Comparison of ENCODE assay signal across 9 mouse cellular contexts in the genomic region with DNA sequence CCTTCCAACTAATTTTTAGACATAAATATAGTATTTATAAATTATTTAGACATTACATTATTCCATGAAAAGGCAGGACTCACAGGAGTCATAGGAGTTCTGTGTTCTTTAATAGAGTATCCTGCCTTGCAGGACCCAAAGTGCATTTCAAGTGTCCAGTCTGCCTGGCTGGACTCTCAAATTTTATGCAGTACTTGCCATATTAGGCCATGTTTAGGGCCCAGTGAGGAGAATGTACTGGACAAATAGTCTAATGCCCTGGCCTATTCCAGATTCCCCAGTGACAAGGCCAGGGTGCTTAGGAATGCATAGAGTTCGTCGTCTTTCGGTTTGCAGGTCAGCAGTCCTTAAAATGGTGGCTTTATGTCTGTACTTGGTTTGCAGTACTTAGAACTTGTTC. TPM values are rescaled to one million over a fixed set of nuclear protein-coding genes. Genes with fewer than 3 reads are reported as not detected.
DNase-seq lines count a peak whose midpoint lies in the region; ATAC-seq and TF ChIP-seq lines count a peak whose summit lies in the region.
"Had no signal": no experiment of that assay in that cellular context is flagged by ENCODE, and none has a peak within 500 bp of the region (broad histone marks: within the 10 kb centered on the region; RNA-seq: fewer than 3 reads in every experiment).

No protein-coding gene starts in this region.

- no peaks in the 10 kb centered on the region for H3K9me3 ChIP-seq in hindbrain, embryonic 13.5 days
- H3K9me3 ChIP-seq in hindbrain, embryonic 10.5 days = no peaks in the 10 kb centered on the region
- no peaks in the 10 kb centered on the region for H3K9me3 ChIP-seq in lung, postnatal 0 days (ENCODE audit: low read length)
- no peaks in the 10 kb centered on the region for H3K9me3 ChIP-seq in limb, embryonic 14.5 days (ENCODE audit: control insufficient read depth, low read length)
- H3K9me3 ChIP-seq: liver, embryonic 15.5 days had no signal

- no peak for TF ChIP-seq CTCF in lung, postnatal 0 days (IDR thresholded peaks at IDR 0.05)
- TF ChIP-seq CTCF in embryonic fibroblast, embryonic 13.5 days (IDR thresholded peaks at IDR 0.05; ENCODE audit: borderline replicate concordance, insufficient read depth, low read length) = no peak

- DNase-seq in hindbrain, embryonic 10.5 days (ENCODE audit: low spot score) = no peak
- no peak for DNase-seq in lung, postnatal 0 days (ENCODE audit: low spot score)
- DNase-seq in lung, postnatal 10 days = no peak
- DNase-seq in limb, embryonic 14.5 days (ENCODE audit: low spot score) = no peak
- no peak for DNase-seq in layer of hippocampus, postnatal 10 days (ENCODE audit: low spot score in 2 of 2)
- DNase-seq in ovary, postnatal 36 days (ENCODE audit: low spot score) = no peak

- no peak for ATAC-seq in hindbrain, embryonic 13.5 days (ENCODE audit: low FRiP score)
- no peak for ATAC-seq in lung, postnatal 0 days
- ATAC-seq in limb, embryonic 14.5 days (ENCODE audit: low FRiP score, low read depth) = no peak

- H3K4me2 ChIP-seq in hindbrain, embryonic 13.5 days = peak overlapping the region; percentile 56; the same call in 1 of the 2 replicates
- H3K4me2 ChIP-seq in lung, postnatal 0 days (replicated peaks; ENCODE audit: low read depth, low read length) = peak overlapping the region; percentile 57; the same call in 1 of the 2 replicates
- no peak overlapping the region for H3K4me2 ChIP-seq in limb, embryonic 14.5 days (replicated peaks; ENCODE audit: low read depth, low read length, severe bottlenecking)

- no peak overlapping the region; the same call in 1 of the 2 replicates for H3K27ac ChIP-seq in hindbrain, embryonic 13.5 days
- no peak overlapping the region for H3K27ac ChIP-seq in hindbrain, embryonic 10.5 days
- H3K27ac ChIP-seq in lung, postnatal 0 days (ENCODE audit: low read length) = no peak overlapping the region
- H3K27ac ChIP-seq in embryonic fibroblast, embryonic 13.5 days (ENCODE audit: insufficient read depth, low read length) = peak overlapping the region; percentile 43
- H3K27ac ChIP-seq in limb, embryonic 14.5 days (replicated peaks; ENCODE audit: low read depth, low read length) = peak overlapping the region; percentile 89

- no peak overlapping the region for H3K9ac ChIP-seq in hindbrain, embryonic 13.5 days
- no peak overlapping the region for H3K9ac ChIP-seq in lung, postnatal 0 days (replicated peaks; ENCODE audit: low read depth)
- H3K9ac ChIP-seq in limb, embryonic 14.5 days (ENCODE audit: low read depth, low read length, severe bottlenecking) = no peak overlapping the region
- H3K9ac ChIP-seq: liver, embryonic 15.5 days had no signal

- WGBS in hindbrain, embryonic 13.5 days = 88% methylated on average over 3 of the region's 3 CpGs
- WGBS in hindbrain, embryonic 10.5 days = 94% methylated on average over 3 of the region's 3 CpGs
- WGBS in lung, postnatal 0 days = 94% methylated on average over 3 of the region's 3 CpGs
- WGBS in limb, embryonic 14.5 days = 97% methylated on average over 3 of the region's 3 CpGs

- H3K36me3 ChIP-seq in hindbrain, embryonic 13.5 days = peaks cover 7% of the 10 kb centered on the region; the same call in 1 of the 2 replicates
- H3K36me3 ChIP-seq in hindbrain, embryonic 10.5 days = peaks cover 13% of the 10 kb centered on the region; the same call in 1 of the 2 replicates
- H3K36me3 ChIP-seq in lung, postnatal 0 days (ENCODE audit: insufficient read depth, low read length) = no peaks in the 10 kb centered on the region
- no peaks in the 10 kb centered on the region for H3K36me3 ChIP-seq in limb, embryonic 14.5 days (ENCODE audit: control insufficient read depth, insufficient read depth, low read length)
- H3K36me3 ChIP-seq: liver, embryonic 15.5 days had no signal

- TF ChIP-seq EP300 in lung, postnatal 0 days (IDR thresholded peaks at IDR 0.05) = no peak

- H3K4me1 ChIP-seq in hindbrain, embryonic 13.5 days (replicated peaks) = peaks cover 16% of the 10 kb centered on the region
- peaks cover 30% of the 10 kb centered on the region for H3K4me1 ChIP-seq in hindbrain, embryonic 10.5 days (replicated peaks)
- no peaks in the 10 kb centered on the region for H3K4me1 ChIP-seq in lung, postnatal 0 days (ENCODE audit: insufficient read depth, low read depth, low read length)
- H3K4me1 ChIP-seq in embryonic fibroblast, embryonic 13.5 days (ENCODE audit: control insufficient read depth, insufficient read depth, low read length) = peaks cover 16% of the 10 kb centered on the region
- peaks cover 16% of the 10 kb centered on the region for H3K4me1 ChIP-seq in limb, embryonic 14.5 days (ENCODE audit: control insufficient read depth, insufficient read depth, low read length)

- no peak for TF ChIP-seq POLR2A in embryonic fibroblast, embryonic 13.5 days (IDR thresholded peaks at IDR 0.05; ENCODE audit: low read depth, low read length)
- TF ChIP-seq POLR2A in limb, embryonic 14.5 days (IDR thresholded peaks at IDR 0.05; ENCODE audit: borderline replicate concordance, extremely low read depth, insufficient read depth, insufficient read length) = no peak

- H3K4me3 ChIP-seq in hindbrain, embryonic 13.5 days = no peak overlapping the region
- H3K4me3 ChIP-seq in hindbrain, embryonic 10.5 days = no peak overlapping the region
- no peak overlapping the region for H3K4me3 ChIP-seq in lung, postnatal 0 days (ENCODE audit: low read depth, low read length)
- no peak overlapping the region for H3K4me3 ChIP-seq in embryonic fibroblast, embryonic 13.5 days (ENCODE audit: insufficient read depth, low read length)
- no peak overlapping the region for H3K4me3 ChIP-seq in limb, embryonic 14.5 days (replicated peaks; ENCODE audit: low read length)

- H3K27me3 ChIP-seq in hindbrain, embryonic 13.5 days = no peaks in the 10 kb centered on the region
- no peaks in the 10 kb centered on the region for H3K27me3 ChIP-seq in hindbrain, embryonic 10.5 days (ENCODE audit: insufficient read depth, poor library complexity, severe bottlenecking)
- no peaks in the 10 kb centered on the region for H3K27me3 ChIP-seq in lung, postnatal 0 days (replicated peaks; ENCODE audit: insufficient read depth, low read length)
- no peaks in the 10 kb centered on the region for H3K27me3 ChIP-seq in limb, embryonic 14.5 days (ENCODE audit: control insufficient read depth, insufficient read depth, low read length)
- H3K27me3 ChIP-seq: liver, embryonic 15.5 days had no signal

RNA-seq across cellular contexts. Expression of a gene that starts 8.9 kb away (rescaled TPM):
- polyA plus RNA-seq in hindbrain, embryonic 13.5 days (2015; fragmentation: Nextera tagmentation; extraction: Ambion mirVana) = 7.5 and 8.4 TPM in 2 replicates
- polyA plus RNA-seq in hindbrain, embryonic 10.5 days (2016; fragmentation: Nextera tagmentation; extraction: Ambion mirVana) = 12.7 and 14.5 TPM in 2 replicates
- polyA plus RNA-seq in lung, postnatal 0 days (2015; fragmentation: Nextera tagmentation; extraction: Ambion mirVana) = 26.3 and 26.9 TPM in 2 replicates
- 89.9 and 109 TPM in 2 replicates for polyA plus RNA-seq in embryonic fibroblast, embryonic 13.5 days (2011; ENCODE audit: insufficient read length, low read depth, missing spikeins)
- polyA plus RNA-seq in limb, embryonic 14.5 days (2012; rRNA removed) = 39.1 and 41.3 TPM in 2 replicates
- 41.9 and 43.4 TPM in 2 replicates for polyA plus RNA-seq in limb, embryonic 14.5 days (2014; fragmentation: Nextera tagmentation; extraction: Ambion mirVana)
- 10 to 100 TPM; 12.7 to 13.1 TPM for total RNA-seq in layer of hippocampus, postnatal 10 days (2021)

Comparison
In these comparisons a context has a peak if more than half of its experiments do, and no peak if none do; other contexts are left out.
1. H3K27ac ChIP-seq: peak in embryonic fibroblast, embryonic 13.5 days (single experiment) and limb, embryonic 14.5 days (single experiment); none in hindbrain, embryonic 13.5 days (single experiment), hindbrain, embryonic 10.5 days (single experiment) and lung, postnatal 0 days (single experiment).